Mouse (Mus musculus) liver, adult 2 months (tissue): ENCODE measurements around the gene Rab37. TPM values are rescaled to one million over a fixed set of nuclear protein-coding genes. Genes with fewer than 3 reads are reported as not detected.
A peak's percentile ranks its signal among the peaks of the same experiment; 100 is the strongest.

ENCODE experiments used
- DNase-seq: peaks from one replicate; pipeline ENCODE4 v3.0.0-alpha.2; 2011; ENCODE audit warnings: low read depth, low spot score; ENCODE audit errors: extremely low read depth
- H3K27ac ChIP-seq: fragments of 200-500 bp; replicated peaks from 2 replicates; pipeline ENCODE4 v1.5.1; 2012; ENCODE audit warnings: low read depth, mild to moderate bottlenecking, control low read depth, inconsistent platforms, low read length; ENCODE audit not compliant: insufficient read depth
- H3K27me3 ChIP-seq: fragments of 200-500 bp; 2 replicates; pipeline ENCODE4 v1.6.1; 2012; ENCODE audit warnings: mild to moderate bottlenecking, moderate library complexity, low read length, inconsistent platforms; ENCODE audit not compliant: control insufficient read depth, insufficient read depth
- H3K36me3 ChIP-seq: fragments of 200-500 bp; 2 replicates; pipeline ENCODE4 v1.6.1; 2012; ENCODE audit warnings: low read length, inconsistent platforms; ENCODE audit not compliant: control insufficient read depth, insufficient read depth
- H3K4me1 ChIP-seq: fragments of 200-500 bp; 2 replicates; pipeline ENCODE4 v1.6.1; 2011; ENCODE audit warnings: low read length; ENCODE audit not compliant: control insufficient read depth, insufficient read depth
- H3K4me3 ChIP-seq: fragments of 200-500 bp; 2 replicates; pipeline ENCODE4 v1.5.1; 2011; ENCODE audit warnings: low read depth, mild to moderate bottlenecking, control low read depth, low read length, moderate library complexity; ENCODE audit not compliant: insufficient read depth
- H3K79me2 ChIP-seq: fragments of 200-500 bp; 2 replicates; pipeline ENCODE4 v1.6.1; 2012; ENCODE audit warnings: inconsistent platforms, mild to moderate bottlenecking, low read length, moderate library complexity; ENCODE audit not compliant: control insufficient read depth, insufficient read depth
- H3K9ac ChIP-seq: fragments of 200-500 bp; 2 replicates; pipeline ENCODE4 v1.6.1; 2012; ENCODE audit warnings: low read depth, mild to moderate bottlenecking, control low read depth, inconsistent platforms, low read length
- CTCF ChIP-seq: fragments of 200-500 bp; IDR thresholded peaks from 2 replicates; pipeline ENCODE4 v1.5.1; 2011; ENCODE audit warnings: low read depth, low read length, control low read depth
- POLR2A ChIP-seq: fragments of 200-500 bp; IDR thresholded peaks from 2 replicates; pipeline ENCODE4 v1.6.1; 2011; ENCODE audit warnings: low read length, control low read depth; ENCODE audit not compliant: insufficient read depth; ENCODE audit errors: extremely low read depth
- WGBS: fragments of 180-500 bp; shearing (Covaris S2); methylation state at CpG from one replicate; pipeline ENCODE4 v1.1.7; 2018; 5-methylcytosine and 5-hydroxymethylcytosine counted together
- polyA plus RNA-seq: library from polyadenylated mRNA; depleted of rRNA; stranded (reverse); fragments of >200 nt; gene quantifications from 2 replicates; pipeline ENCODE4 v1.2.3, GENCODE M21; 2012; rRNA removed
- total RNA-seq: library from RNA; depleted of rRNA; stranded (reverse); fragments of >200 nt; gene quantifications from 2 replicates; pipeline ENCODE4 v1.2.3, GENCODE M21; 2014; rRNA removed

Rab37 gene
- total RNA-seq, result 0.09 and 0.20 TPM in 2 replicates
- polyA plus RNA-seq, result 0.16 and 0.20 TPM in 2 replicates

GRCm38 (mm10) chr11:115091362-115091901 lies at the start of gene Rab37:
Rab37 (plus strand) TSS chr11:115091431.
- no peak within 1 kb of the TSS for H3K27ac ChIP-seq
- no peaks in the 10 kb centered on the region for H3K79me2 ChIP-seq
- H3K27me3 ChIP-seq, result peaks cover 7% of the 10 kb centered on the region
- TF ChIP-seq CTCF (no peak), POLR2A (no peak)
- DNase-seq, result no peak
- no peak within 1 kb of the TSS for H3K9ac ChIP-seq
- no peaks in the 10 kb centered on the region for H3K4me1 ChIP-seq
- no peak within 1 kb of the TSS for H3K4me3 ChIP-seq
- H3K36me3 ChIP-seq, result no peaks in the 10 kb centered on the region
- WGBS, result 5% methylated on average over 36 of the region's 36 CpGs

- Histone ChIP-seq H3K27me3 (no peaks in the 10 kb centered on the region), H3K36me3 (no peaks in the 10 kb centered on the region), H3K79me2 (no peaks in the 10 kb centered on the region), H3K9ac (no peak within 1 kb of the TSS), H3K27ac (no peak within 1 kb of the TSS), H3K4me1 (no peaks in the 10 kb centered on the region), H3K4me3 (no peak within 1 kb of the TSS)
- 67% methylated on average over 2 of the region's 2 CpGs for WGBS
- DNase-seq, result peak; percentile 39
- TF ChIP-seq CTCF, result no peak
Observed at GRCm38 (mm10) chr11:115048259-115048658, 43.0 kb upstream of the Rab37 start, which contains the start of gene Cd300ld3. Cd300ld3 (minus strand) TSS chr11:115048409.

GRCm38 (mm10) chr11:115049282-115049895 lies 41.8 kb upstream of the Rab37 start:
- 40% methylated on average over 3 of the region's 3 CpGs for WGBS
- H3K36me3 ChIP-seq, result no peaks in the 10 kb centered on the region
- TF ChIP-seq CTCF, result no peak
- TF ChIP-seq POLR2A, result no peak

GRCm38 (mm10) chr11:115052206-115052605 lies 39.0 kb upstream of the Rab37 start:
- H3K4me3 ChIP-seq, result no peak overlapping the region
- no peaks in the 10 kb centered on the region for H3K4me1 ChIP-seq
- no peak overlapping the region for H3K27ac ChIP-seq
- TF ChIP-seq POLR2A, result no peak
- no peak for TF ChIP-seq CTCF
- H3K27me3 ChIP-seq, result no peaks in the 10 kb centered on the region
- 4% methylated on average over 9 of the region's 9 CpGs for WGBS
- no peaks in the 10 kb centered on the region for H3K36me3 ChIP-seq
- H3K9ac ChIP-seq, result no peak overlapping the region
- DNase-seq, result no peak
- no peaks in the 10 kb centered on the region for H3K79me2 ChIP-seq

More at GRCm38 (mm10) chr11:115049282-115049895, 41.8 kb upstream of the Rab37 start:
- Histone ChIP-seq H3K27me3 (no peaks in the 10 kb centered on the region), H3K27ac (no peak overlapping the region), H3K4me1 (no peaks in the 10 kb centered on the region), H3K4me3 (no peak overlapping the region), H3K79me2 (no peaks in the 10 kb centered on the region), H3K9ac (no peak overlapping the region)
- DNase-seq, result no peak

GRCm38 (mm10) chr11:115052991-115053390 lies 38.2 kb upstream of the Rab37 start:
- Histone ChIP-seq H3K4me1 (no peaks in the 10 kb centered on the region), H3K9ac (no peak overlapping the region), H3K27ac (no peak overlapping the region), H3K4me3 (no peak overlapping the region), H3K36me3 (no peaks in the 10 kb centered on the region), H3K27me3 (no peaks in the 10 kb centered on the region), H3K79me2 (no peaks in the 10 kb centered on the region)
- 93% methylated on average over 1 of the region's 1 CpGs for WGBS
- no peak for DNase-seq
- TF ChIP-seq CTCF, result no peak

GRCm38 (mm10) chr11:115054537-115054936 lies 36.7 kb upstream of the Rab37 start:
- Histone ChIP-seq H3K36me3 (no peaks in the 10 kb centered on the region), H3K27ac (no peak overlapping the region), H3K4me1 (no peaks in the 10 kb centered on the region), H3K9ac (no peak overlapping the region), H3K27me3 (no peaks in the 10 kb centered on the region; the same call in 1 of the 2 replicates), H3K79me2 (no peaks in the 10 kb centered on the region), H3K4me3 (no peak overlapping the region)
- DNase-seq, result no peak
- no peak for TF ChIP-seq POLR2A
- no peak for TF ChIP-seq CTCF
